Mouse (Mus musculus) hindbrain, embryonic 12.5 days (tissue): ENCODE measurements at regions not wholly inside any gene's neighbourhood (a gene's known extent, or its start where the extent isn't known, plus 50 kb on each side); places are given as distances from the start of the nearest gene placed in this dataset.

Experiments
- ATAC-seq: fragments of 200-750 bp; cut with Nextera tagmentation; 2 replicates; pipeline ENCODE4 v1.8.0; 2017; ENCODE audit warnings: moderate TSS enrichment; ENCODE audit not compliant: low FRiP score
- H3K27ac ChIP-seq: fragments of 300-500 bp; sonication (generic); 2 replicates; pipeline ENCODE4 v1.5.1; 2016; ENCODE audit warnings: mild to moderate bottlenecking
- H3K27me3 ChIP-seq: fragments of 300-500 bp; sonication (generic); 2 replicates; pipeline ENCODE4 v1.6.1; 2016; ENCODE audit warnings: mild to moderate bottlenecking
- H3K36me3 ChIP-seq: fragments of 300-500 bp; sonication (generic); 2 replicates; pipeline ENCODE4 v1.6.1; 2016; ENCODE audit warnings: mild to moderate bottlenecking
- H3K4me1 ChIP-seq: fragments of 300-500 bp; sonication (generic); 2 replicates; pipeline ENCODE4 v1.6.1; 2016
- H3K4me2 ChIP-seq: fragments of 300-500 bp; sonication (generic); replicated peaks from 2 replicates; pipeline ENCODE4 v1.6.1; 2016; ENCODE audit warnings: mild to moderate bottlenecking
- H3K4me3 ChIP-seq: fragments of 300-500 bp; sonication (generic); 2 replicates; pipeline ENCODE4 v1.5.1; 2016; ENCODE audit warnings: mild to moderate bottlenecking
- H3K9ac ChIP-seq: fragments of 300-500 bp; sonication (generic); 2 replicates; pipeline ENCODE4 v1.6.1; 2016; ENCODE audit warnings: mild to moderate bottlenecking, moderate library complexity
- H3K9me3 ChIP-seq: fragments of 300-500 bp; sonication (generic); replicated peaks from 2 replicates; pipeline ENCODE4 v1.6.1; 2016; ENCODE audit warnings: mild to moderate bottlenecking
- WGBS: fragments of 180-500 bp; shearing (Covaris S2); methylation state at CpG from one replicate; pipeline ENCODE4 v1.1.7; 2016; 5-methylcytosine and 5-hydroxymethylcytosine counted together

DNA sequence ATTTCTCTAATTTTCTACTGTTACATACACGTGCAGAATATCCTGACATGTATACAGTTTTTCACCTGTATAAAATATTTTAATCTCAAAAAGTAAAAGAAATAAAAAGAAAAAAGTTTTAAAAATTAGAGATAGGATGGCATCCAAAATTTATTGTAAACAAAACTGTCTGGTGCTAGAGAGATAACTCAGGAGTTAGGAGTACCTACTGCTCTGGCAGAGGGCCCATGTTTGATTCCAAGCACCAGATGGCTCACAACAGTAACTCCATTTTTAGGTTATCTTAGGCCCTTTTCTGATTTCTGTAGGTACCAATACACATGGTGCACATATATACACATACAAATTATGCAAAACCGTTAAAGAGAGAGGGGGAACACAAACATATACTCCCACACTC lies 320.0 kb upstream of the Klhl1 start:
- 87% methylated on average over 2 of the region's 2 CpGs for WGBS
- Histone ChIP-seq H3K27ac (no peak overlapping the region), H3K36me3 (no peaks in the 10 kb centered on the region), H3K27me3 (no peaks in the 10 kb centered on the region), H3K4me3 (no peak overlapping the region), H3K4me1 (no peaks in the 10 kb centered on the region), H3K9ac (no peak overlapping the region), H3K4me2 (no peak overlapping the region), H3K9me3 (no peaks in the 10 kb centered on the region)
- ATAC-seq, result no peak

- ATAC-seq, result no peak
- H3K4me1 ChIP-seq, result no peaks in the 10 kb centered on the region
- no peaks in the 10 kb centered on the region for H3K27me3 ChIP-seq
- no peak overlapping the region for H3K4me2 ChIP-seq
- H3K4me3 ChIP-seq, result no peak overlapping the region
- 95% methylated on average over 1 of the region's 1 CpGs for WGBS
- H3K9me3 ChIP-seq, result no peaks in the 10 kb centered on the region
- no peak overlapping the region for H3K9ac ChIP-seq
- H3K36me3 ChIP-seq, result no peaks in the 10 kb centered on the region
- no peak overlapping the region for H3K27ac ChIP-seq
Observed at GRCm38 (mm10) chr14:96825083-96825482, 306.2 kb upstream of the Klhl1 start.

- Histone ChIP-seq H3K4me2 (no peak overlapping the region), H3K36me3 (no peaks in the 10 kb centered on the region), H3K9ac (no peak overlapping the region), H3K4me1 (no peaks in the 10 kb centered on the region), H3K27ac (no peak overlapping the region), H3K27me3 (no peaks in the 10 kb centered on the region), H3K9me3 (no peaks in the 10 kb centered on the region), H3K4me3 (no peak overlapping the region)
- WGBS, result 85% methylated on average over 2 of the region's 2 CpGs
- no peak for ATAC-seq
Observed at GRCm38 (mm10) chr14:96815665-96816064, 296.8 kb upstream of the Klhl1 start.

DNA sequence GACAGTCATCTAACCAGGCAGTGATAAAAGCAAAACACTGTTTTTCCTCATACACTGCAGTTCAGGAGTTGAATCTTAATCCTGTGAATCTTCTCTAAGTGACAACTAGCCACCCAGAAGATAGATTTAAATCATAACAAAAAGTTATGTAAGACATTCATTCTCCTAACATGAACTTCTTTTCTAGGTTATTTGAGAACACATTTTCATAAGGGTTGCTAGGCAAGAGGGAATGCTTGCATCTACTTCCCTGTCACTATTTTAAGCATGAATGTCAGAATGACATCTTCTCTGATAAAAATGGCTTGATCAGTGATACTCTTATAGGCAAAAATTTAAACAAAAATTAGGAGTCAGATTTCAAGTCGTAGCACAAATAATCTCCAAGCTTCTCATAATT lies 286.4 kb upstream of the Klhl1 start:
- Histone ChIP-seq H3K4me1 (no peaks in the 10 kb centered on the region), H3K4me3 (no peak overlapping the region), H3K9ac (no peak overlapping the region), H3K9me3 (no peaks in the 10 kb centered on the region), H3K4me2 (no peak overlapping the region), H3K36me3 (no peaks in the 10 kb centered on the region), H3K27me3 (no peaks in the 10 kb centered on the region), H3K27ac (no peak overlapping the region)
- 81% methylated on average over 1 of the region's 1 CpGs for WGBS
- no peak for ATAC-seq

DNA sequence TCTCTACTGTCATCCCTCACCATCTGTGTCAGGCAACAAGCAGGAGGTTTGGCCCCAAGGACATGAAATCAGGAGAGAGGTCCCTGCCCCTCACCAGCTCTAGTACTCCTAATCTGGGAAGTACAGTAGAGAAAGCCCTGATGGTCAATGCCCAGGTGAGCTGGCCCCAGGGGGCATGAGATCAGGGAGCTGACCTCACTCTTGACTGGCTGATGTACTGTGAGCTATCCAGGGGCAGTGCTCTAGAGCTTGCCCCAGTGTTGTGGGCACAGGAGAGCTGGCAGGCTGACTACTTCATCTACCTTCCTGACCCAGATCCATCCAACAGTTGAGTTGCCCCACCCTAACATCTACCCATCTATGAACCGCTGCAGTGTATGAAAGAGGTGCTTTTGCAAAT lies 275.9 kb upstream of the Klhl1 start:
- WGBS, result 90% methylated on average over 1 of the region's 1 CpGs
- ATAC-seq, result no peak
- H3K9ac ChIP-seq, result no peak overlapping the region
- H3K27me3 ChIP-seq, result no peaks in the 10 kb centered on the region
- H3K4me2 ChIP-seq, result no peak overlapping the region
- no peaks in the 10 kb centered on the region for H3K36me3 ChIP-seq
- H3K9me3 ChIP-seq, result no peaks in the 10 kb centered on the region
- H3K27ac ChIP-seq, result no peak overlapping the region
- H3K4me1 ChIP-seq, result no peaks in the 10 kb centered on the region
- no peak overlapping the region for H3K4me3 ChIP-seq

- Histone ChIP-seq H3K36me3 (no peaks in the 10 kb centered on the region), H3K27me3 (no peaks in the 10 kb centered on the region), H3K27ac (no peak overlapping the region), H3K9ac (no peak overlapping the region), H3K9me3 (no peaks in the 10 kb centered on the region), H3K4me3 (no peak overlapping the region), H3K4me2 (no peak overlapping the region), H3K4me1 (no peaks in the 10 kb centered on the region)
- ATAC-seq, result no peak
- WGBS, result 80% methylated on average over 3 of the region's 3 CpGs
Observed at GRCm38 (mm10) chr14:96787917-96788316, 269.0 kb upstream of the Klhl1 start.

- no peaks in the 10 kb centered on the region for H3K27me3 ChIP-seq
- no peak for ATAC-seq
- H3K27ac ChIP-seq, result no peak overlapping the region
- no peak overlapping the region for H3K4me2 ChIP-seq
- H3K36me3 ChIP-seq, result no peaks in the 10 kb centered on the region
- H3K9ac ChIP-seq, result no peak overlapping the region
- H3K4me3 ChIP-seq, result no peak overlapping the region
- WGBS, result 47% methylated on average over 1 of the region's 1 CpGs
- no peaks in the 10 kb centered on the region for H3K4me1 ChIP-seq
- no peaks in the 10 kb centered on the region for H3K9me3 ChIP-seq
Observed at GRCm38 (mm10) chr14:96787286-96787685, 268.4 kb upstream of the Klhl1 start.

- H3K27me3 ChIP-seq, result no peaks in the 10 kb centered on the region
- 82% methylated on average over 1 of the region's 1 CpGs for WGBS
- no peak overlapping the region for H3K4me2 ChIP-seq
- H3K36me3 ChIP-seq, result no peaks in the 10 kb centered on the region
- no peaks in the 10 kb centered on the region for H3K9me3 ChIP-seq
- no peak overlapping the region for H3K4me3 ChIP-seq
- no peak overlapping the region for H3K9ac ChIP-seq
- H3K4me1 ChIP-seq, result no peaks in the 10 kb centered on the region
- ATAC-seq, result no peak
- H3K27ac ChIP-seq, result no peak overlapping the region
Observed at GRCm38 (mm10) chr14:96775801-96776200, 256.9 kb upstream of the Klhl1 start.

DNA sequence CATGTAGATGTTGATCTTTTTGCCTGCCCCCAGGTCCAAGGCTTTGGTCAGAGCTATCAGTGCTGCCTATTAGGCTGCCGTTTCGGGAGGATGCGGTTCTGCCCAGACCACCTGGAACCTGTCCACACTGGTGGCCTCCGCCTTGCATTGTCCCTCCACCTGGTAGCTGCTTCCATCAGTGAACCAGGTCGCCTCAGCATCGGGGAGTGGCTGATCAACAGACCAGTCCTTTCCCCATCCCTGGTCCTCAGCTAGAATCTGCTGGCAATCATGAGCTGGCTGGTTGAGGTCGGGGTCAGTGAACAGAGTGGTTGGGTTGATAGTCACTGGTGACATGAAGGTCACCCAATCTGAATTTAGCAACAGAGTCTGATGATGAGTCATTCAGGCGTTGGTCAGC lies 241.7 kb upstream of the Klhl1 start:
- H3K27ac ChIP-seq, result no peak overlapping the region
- H3K4me3 ChIP-seq, result no peak overlapping the region
- WGBS, result 90% methylated on average over 8 of the region's 8 CpGs
- H3K4me1 ChIP-seq, result no peaks in the 10 kb centered on the region
- ATAC-seq, result no peak
- no peaks in the 10 kb centered on the region for H3K9me3 ChIP-seq
- H3K27me3 ChIP-seq, result no peaks in the 10 kb centered on the region
- no peak overlapping the region for H3K9ac ChIP-seq
- no peaks in the 10 kb centered on the region for H3K36me3 ChIP-seq
- no peak overlapping the region for H3K4me2 ChIP-seq

GRCm38 (mm10) chr14:96733211-96733610 lies 214.3 kb upstream of the Klhl1 start:
- H3K4me3 ChIP-seq, result no peak overlapping the region
- H3K9ac ChIP-seq, result no peak overlapping the region
- no peaks in the 10 kb centered on the region for H3K27me3 ChIP-seq
- WGBS, result 74% methylated on average over 4 of the region's 4 CpGs
- no peak for ATAC-seq
- H3K27ac ChIP-seq, result no peak overlapping the region
- H3K36me3 ChIP-seq, result no peaks in the 10 kb centered on the region
- no peaks in the 10 kb centered on the region for H3K4me1 ChIP-seq
- H3K4me2 ChIP-seq, result no peak overlapping the region
- H3K9me3 ChIP-seq, result no peaks in the 10 kb centered on the region

GRCm38 (mm10) chr14:96697086-96697485 lies 178.2 kb upstream of the Klhl1 start:
- Histone ChIP-seq H3K27ac (no peak overlapping the region), H3K4me3 (no peak overlapping the region), H3K4me1 (no peaks in the 10 kb centered on the region), H3K36me3 (no peaks in the 10 kb centered on the region), H3K4me2 (no peak overlapping the region), H3K9me3 (no peaks in the 10 kb centered on the region), H3K9ac (no peak overlapping the region), H3K27me3 (no peaks in the 10 kb centered on the region)
- ATAC-seq, result peak; percentile 79

GRCm38 (mm10) chr14:96690923-96691322 lies 172.0 kb upstream of the Klhl1 start:
- Histone ChIP-seq H3K27ac (no peak overlapping the region), H3K36me3 (no peaks in the 10 kb centered on the region), H3K4me1 (no peaks in the 10 kb centered on the region), H3K9me3 (no peaks in the 10 kb centered on the region), H3K4me2 (no peak overlapping the region), H3K9ac (no peak overlapping the region), H3K4me3 (no peak overlapping the region), H3K27me3 (no peaks in the 10 kb centered on the region)
- ATAC-seq, result no peak
- 71% methylated on average over 1 of the region's 1 CpGs for WGBS

DNA sequence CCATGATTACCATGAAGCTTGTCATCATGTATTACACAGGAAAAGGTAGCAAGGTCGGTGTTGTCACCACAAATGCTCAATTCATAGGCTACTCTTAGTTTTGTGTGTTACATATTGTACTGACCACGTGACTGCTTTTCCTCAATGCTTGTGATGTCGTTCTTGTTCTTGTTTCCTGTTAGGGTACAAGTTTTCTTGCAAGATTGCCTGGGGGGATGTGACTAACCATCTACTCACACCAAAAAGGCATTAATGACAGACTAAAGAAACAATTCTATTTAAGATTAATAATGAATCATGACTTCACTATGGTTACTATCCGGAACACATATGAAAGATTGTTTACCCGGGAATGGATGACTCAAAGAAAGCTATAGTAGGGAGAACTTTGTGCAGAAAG lies 165.0 kb upstream of the Klhl1 start:
- 84% methylated on average over 5 of the region's 5 CpGs for WGBS
- no peak overlapping the region for H3K4me2 ChIP-seq

GRCm38 (mm10) chr14:96681740-96682139 lies 162.8 kb upstream of the Klhl1 start:
- H3K9me3 ChIP-seq, result no peaks in the 10 kb centered on the region
- ATAC-seq, result no peak
- no peak overlapping the region for H3K4me2 ChIP-seq
- no peaks in the 10 kb centered on the region for H3K4me1 ChIP-seq
- no peaks in the 10 kb centered on the region for H3K27me3 ChIP-seq
- WGBS, result 72% methylated on average over 3 of the region's 3 CpGs
- no peak overlapping the region for H3K4me3 ChIP-seq
- H3K36me3 ChIP-seq, result no peaks in the 10 kb centered on the region
- no peak overlapping the region for H3K27ac ChIP-seq
- no peak overlapping the region for H3K9ac ChIP-seq

More for the DNA sequence above, 165.0 kb upstream of the Klhl1 start:
- no peaks in the 10 kb centered on the region for H3K4me1 ChIP-seq
- no peaks in the 10 kb centered on the region for H3K9me3 ChIP-seq
- no peak overlapping the region for H3K4me3 ChIP-seq
- no peak overlapping the region for H3K9ac ChIP-seq
- no peaks in the 10 kb centered on the region for H3K36me3 ChIP-seq
- H3K27ac ChIP-seq, result no peak overlapping the region
- ATAC-seq, result no peak
- no peaks in the 10 kb centered on the region for H3K27me3 ChIP-seq
